Mouse (Mus musculus) ES-E14 (cell line): Measurements from ENCODE around the gene Fcamr.

ENCODE experiments used
- CHD2 ChIP-seq: IDR thresholded peaks from 2 replicates; pipeline ENCODE4 v1.6.1; 2014; ENCODE audit warnings: mild to moderate bottlenecking, low read depth, low read length, inconsistent platforms
- HCFC1 ChIP-seq: IDR thresholded peaks from 2 replicates; pipeline ENCODE4 v1.6.1; 2012; ENCODE audit warnings: low read length, inconsistent platforms, borderline replicate concordance; ENCODE audit not compliant: insufficient read depth
- MAFK ChIP-seq: IDR thresholded peaks from 2 replicates; pipeline ENCODE4 v1.6.1; 2014; ENCODE audit warnings: mild to moderate bottlenecking, low read depth, low read length, inconsistent platforms; ENCODE audit not compliant: insufficient read depth
- ZNF384 ChIP-seq: IDR thresholded peaks from 2 replicates; pipeline ENCODE4 v1.6.1; 2012; ENCODE audit warnings: low read depth, low read length, inconsistent platforms

- TF ChIP-seq HCFC1 (no peak), ZNF384 (no peak), CHD2 (no peak), MAFK (no peak)
Observed at GRCm38 (mm10) chr1:130864238-130864637, 63.5 kb downstream of the Fcamr start.
